Mouse (Mus musculus): ENCODE measurements around the gene Fam76a. TPM values are rescaled to one million over a fixed set of nuclear protein-coding genes. Genes with fewer than 3 reads are reported as not detected.
A peak's percentile ranks its signal among the peaks of the same experiment; 100 is the strongest.
"Not testable (repeated sequence)": the region's sequence is repeated elsewhere in the genome, so short reads cannot be mapped to it uniquely, and the experiment has no call there.

Fam76a gene
- total RNA-seq, 1 experiment from 2014 or later: 33.8 TPM

GRCm38 (mm10) chr4:132945261-132946046 lies 23.1 kb upstream of the Fam76a start:
- DNase-seq: peak; percentile 94

GRCm38 (mm10) chr4:132944776-132945175 lies 22.4 kb upstream of the Fam76a start:
- DNase-seq: peak; percentile 64

- DNase-seq: peak; percentile 73
Observed at GRCm38 (mm10) chr4:132944106-132944505, 21.7 kb upstream of the Fam76a start.

- DNase-seq: peak; percentile 82
Observed at GRCm38 (mm10) chr4:132943088-132943487, 20.7 kb upstream of the Fam76a start.

GRCm38 (mm10) chr4:132941012-132941729 lies 18.8 kb upstream of the Fam76a start:
- DNase-seq: no peak

- DNase-seq: peak; percentile 85
Observed at GRCm38 (mm10) chr4:132939421-132940127, 17.2 kb upstream of the Fam76a start.

- peak; percentile 65 for DNase-seq
Observed at GRCm38 (mm10) chr4:132938181-132938941, 16.0 kb upstream of the Fam76a start.

- DNase-seq: no peak
Observed at GRCm38 (mm10) chr4:132934639-132935038, 12.3 kb upstream of the Fam76a start.

GRCm38 (mm10) chr4:132932752-132933404 lies 10.5 kb upstream of the Fam76a start:
- DNase-seq: no peak

- peak; percentile 63 for DNase-seq
Observed at GRCm38 (mm10) chr4:132930784-132931183, 8.4 kb upstream of the Fam76a start.

- DNase-seq: not testable (repeated sequence)
Observed at GRCm38 (mm10) chr4:132926520-132926919, 4.2 kb upstream of the Fam76a start.

- DNase-seq: peak; percentile 68
Observed at GRCm38 (mm10) chr4:132922061-132922530, 262 bp downstream of the Fam76a start.

- no peak for DNase-seq
Observed at GRCm38 (mm10) chr4:132921488-132921887, 870 bp downstream of the Fam76a start.

GRCm38 (mm10) chr4:132920171-132920570 lies 2.2 kb downstream of the Fam76a start:
- DNase-seq: no peak

GRCm38 (mm10) chr4:132918493-132918892 lies 3.9 kb downstream of the Fam76a start:
- DNase-seq: not testable (repeated sequence)

GRCm38 (mm10) chr4:132912156-132912555 lies 10.2 kb downstream of the Fam76a start:
- no peak for DNase-seq

- DNase-seq: peak; percentile 76
Observed at GRCm38 (mm10) chr4:132905843-132906360, 16.5 kb downstream of the Fam76a start.

GRCm38 (mm10) chr4:132904765-132905309 lies 17.5 kb downstream of the Fam76a start:
- peak; percentile 59 for DNase-seq

GRCm38 (mm10) chr4:132904071-132904470 lies 18.3 kb downstream of the Fam76a start:
- DNase-seq: no peak

GRCm38 (mm10) chr4:132898197-132898596 lies 24.2 kb downstream of the Fam76a start:
- peak; percentile 13 for DNase-seq

- no peak for DNase-seq
Observed at GRCm38 (mm10) chr4:132894402-132894801, 28.0 kb downstream of the Fam76a start.

All from adrenal gland, postnatal 14 days (tissue).